Mouse (Mus musculus): ENCODE results near the gene Hmcn2. TPM values are rescaled to one million over a fixed set of nuclear protein-coding genes. Genes with fewer than 3 reads are reported as not detected.

Hmcn2 gene
- polyA plus RNA-seq, 1 experiment from 2014 or later: 1.3 TPM

DNA sequence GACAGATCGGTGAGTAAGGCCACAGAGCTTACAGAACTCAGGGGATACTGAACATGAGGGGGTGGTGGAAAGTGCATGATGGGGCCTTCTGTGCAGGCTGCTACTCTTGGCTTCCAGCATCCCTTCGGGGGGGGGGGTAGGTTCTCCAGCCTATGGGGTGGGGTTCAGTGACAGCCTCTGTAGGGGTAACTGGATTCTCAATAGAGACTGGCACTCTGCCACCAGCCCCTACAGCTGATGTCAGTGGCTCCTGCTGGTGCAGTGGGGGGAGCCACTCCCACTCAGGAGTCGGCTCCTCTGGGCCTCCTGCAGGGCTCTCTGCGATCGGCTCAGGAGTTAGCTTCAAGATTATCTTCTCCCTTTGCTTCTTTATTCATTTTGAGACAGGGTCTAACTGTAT, 35.7 kb upstream of the Hmcn2 start:
- 61% methylated on average over 5 of the region's 5 CpGs for WGBS
- H3K9me3 ChIP-seq (replicated peaks; ENCODE audit: control insufficient read depth, low read length): no peaks in the 10 kb centered on the region
- no peak overlapping the region for H3K9ac ChIP-seq (ENCODE audit: low read length)
- ATAC-seq (replicated peaks; ENCODE audit: extremely low read depth, insufficient read depth, low FRiP score): 0 out of 2 replicates have a peak, but pooled peaks have one; percentile 7
- H3K4me3 ChIP-seq (ENCODE audit: low read length): no peak overlapping the region
- no peaks in the 10 kb centered on the region for H3K27me3 ChIP-seq (ENCODE audit: control insufficient read depth, insufficient read depth, low read length)
- H3K36me3 ChIP-seq (ENCODE audit: control insufficient read depth, insufficient read depth): peaks cover 7% of the 10 kb centered on the region
- no peak overlapping the region for H3K4me2 ChIP-seq (ENCODE audit: low read depth, low read length)
- H3K27ac ChIP-seq (ENCODE audit: low read length): no peak overlapping the region
- H3K4me1 ChIP-seq (ENCODE audit: control insufficient read depth, insufficient read depth, low read length): peaks cover 8% of the 10 kb centered on the region; the same call in 1 of the 2 replicates

DNA sequence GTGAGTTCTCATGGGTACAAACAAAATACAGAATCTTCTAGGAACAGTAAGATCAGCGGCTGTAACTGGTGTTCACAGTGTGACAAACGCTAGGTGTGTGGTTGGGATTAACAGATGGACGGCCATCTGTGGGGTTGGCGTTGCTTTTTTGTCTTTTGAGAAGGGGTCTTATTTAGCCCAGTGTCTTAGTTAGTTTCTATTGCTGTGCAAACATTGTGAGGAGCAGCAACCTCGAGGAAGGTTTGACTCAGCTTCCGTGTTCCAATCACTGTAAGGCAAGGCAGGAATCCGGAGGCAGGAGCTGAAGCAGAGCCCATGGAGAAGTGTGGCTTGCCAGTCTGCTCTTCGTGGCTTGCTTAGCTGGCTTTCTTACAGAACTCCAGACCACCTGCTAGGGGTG, 33.1 kb upstream of the Hmcn2 start:
- ATAC-seq (replicated peaks; ENCODE audit: extremely low read depth, insufficient read depth, low FRiP score): no peak

DNA sequence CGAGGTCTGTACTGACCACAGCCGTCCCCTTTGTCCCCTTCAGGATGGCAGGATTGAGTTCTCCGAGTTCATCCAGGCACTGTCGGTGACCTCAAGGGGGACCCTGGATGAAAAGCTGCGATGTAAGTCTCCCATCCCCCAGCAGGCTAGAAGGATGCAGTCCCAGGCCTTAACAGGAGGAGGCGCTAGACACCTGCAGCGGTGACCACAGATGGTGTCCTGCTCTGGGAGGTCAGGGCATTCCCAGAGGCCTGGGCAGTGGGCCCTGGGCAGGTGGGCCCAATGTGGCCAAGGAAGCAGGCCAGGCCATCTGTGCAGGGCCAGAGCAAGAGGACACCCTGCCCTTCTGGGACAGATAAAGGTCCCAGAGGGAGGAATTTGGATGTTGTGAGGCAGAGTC, 31.9 kb upstream of the Hmcn2 start:
- Histone ChIP-seq H3K27me3 (ENCODE audit: control insufficient read depth, insufficient read depth, low read length) (no peaks in the 10 kb centered on the region), H3K4me1 (ENCODE audit: control insufficient read depth, insufficient read depth, low read length) (peaks cover 5% of the 10 kb centered on the region; the same call in 1 of the 2 replicates), H3K4me2 (ENCODE audit: low read depth, low read length) (no peak overlapping the region), H3K27ac (ENCODE audit: low read length) (no peak overlapping the region), H3K9ac (ENCODE audit: low read length) (no peak overlapping the region), H3K9me3 (replicated peaks; ENCODE audit: control insufficient read depth, low read length) (no peaks in the 10 kb centered on the region), H3K4me3 (ENCODE audit: low read length) (no peak overlapping the region), H3K36me3 (ENCODE audit: control insufficient read depth, insufficient read depth) (peaks cover 10% of the 10 kb centered on the region)
- 51% methylated on average over 7 of the region's 7 CpGs for WGBS
- no peak for ATAC-seq (replicated peaks; ENCODE audit: extremely low read depth, insufficient read depth, low FRiP score)

More for the DNA sequence above, 33.1 kb upstream of the Hmcn2 start:
- Histone ChIP-seq H3K27ac (ENCODE audit: low read length) (no peak overlapping the region), H3K36me3 (ENCODE audit: control insufficient read depth, insufficient read depth) (peaks cover 7% of the 10 kb centered on the region), H3K4me1 (ENCODE audit: control insufficient read depth, insufficient read depth, low read length) (peaks cover 8% of the 10 kb centered on the region; the same call in 1 of the 2 replicates), H3K9ac (ENCODE audit: low read length) (no peak overlapping the region), H3K27me3 (ENCODE audit: control insufficient read depth, insufficient read depth, low read length) (no peaks in the 10 kb centered on the region), H3K4me2 (ENCODE audit: low read depth, low read length) (no peak overlapping the region), H3K4me3 (ENCODE audit: low read length) (no peak overlapping the region), H3K9me3 (replicated peaks; ENCODE audit: control insufficient read depth, low read length) (no peaks in the 10 kb centered on the region)
- 84% methylated on average over 8 of the region's 8 CpGs for WGBS

DNA sequence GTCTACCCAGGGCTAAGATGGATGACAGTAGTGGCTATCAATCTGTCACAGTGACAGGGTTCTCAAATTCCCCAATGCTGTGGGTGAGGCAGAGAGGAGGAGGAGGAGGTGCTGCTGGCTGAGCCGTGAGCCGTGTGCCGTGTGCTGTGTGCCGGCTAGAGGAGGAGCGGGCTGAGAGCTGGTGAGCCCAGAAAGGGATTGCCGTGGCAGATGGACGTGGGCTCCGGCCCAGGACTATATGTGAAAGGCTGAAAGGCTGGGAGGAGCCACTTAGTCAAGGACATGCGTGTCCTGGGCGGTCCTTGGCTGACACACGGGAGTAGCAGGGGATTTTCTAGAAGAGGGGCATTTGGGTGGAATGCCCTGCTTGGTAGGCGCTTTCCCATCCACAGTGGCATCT, 31.3 kb upstream of the Hmcn2 start:
- Histone ChIP-seq H3K9ac (ENCODE audit: low read length) (no peak overlapping the region), H3K9me3 (replicated peaks; ENCODE audit: control insufficient read depth, low read length) (no peaks in the 10 kb centered on the region), H3K4me1 (ENCODE audit: control insufficient read depth, insufficient read depth, low read length) (no peaks in the 10 kb centered on the region), H3K27ac (ENCODE audit: low read length) (no peak overlapping the region), H3K27me3 (ENCODE audit: control insufficient read depth, insufficient read depth, low read length) (no peaks in the 10 kb centered on the region), H3K4me3 (ENCODE audit: low read length) (no peak overlapping the region), H3K4me2 (ENCODE audit: low read depth, low read length) (no peak overlapping the region), H3K36me3 (ENCODE audit: control insufficient read depth, insufficient read depth) (peaks cover 12% of the 10 kb centered on the region)
- 93% methylated on average over 12 of the region's 12 CpGs for WGBS
- no peak for ATAC-seq (replicated peaks; ENCODE audit: extremely low read depth, insufficient read depth, low FRiP score)

DNA sequence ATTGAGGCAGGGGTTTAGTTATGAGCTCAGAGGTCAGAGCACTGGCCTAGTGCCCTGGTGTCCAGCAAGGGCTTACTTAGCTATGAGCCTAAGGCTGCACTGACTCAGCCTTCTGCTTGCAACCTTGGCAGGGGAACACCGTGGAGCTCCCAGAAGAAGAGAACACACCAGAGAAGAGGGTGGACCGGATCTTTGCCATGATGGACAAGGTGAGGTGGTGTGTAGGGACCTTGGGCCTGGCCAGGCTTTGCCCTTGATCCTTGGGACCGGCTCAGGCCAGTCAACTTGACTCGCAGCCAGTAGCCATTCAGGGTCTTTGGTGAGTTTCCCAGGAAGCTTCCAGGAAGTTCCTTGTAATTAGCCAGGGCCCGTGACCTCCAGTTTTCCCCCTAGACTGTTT, 29.7 kb upstream of the Hmcn2 start:
- Histone ChIP-seq H3K27me3 (ENCODE audit: control insufficient read depth, insufficient read depth, low read length) (no peaks in the 10 kb centered on the region), H3K9me3 (replicated peaks; ENCODE audit: control insufficient read depth, low read length) (no peaks in the 10 kb centered on the region), H3K9ac (ENCODE audit: low read length) (no peak overlapping the region), H3K36me3 (ENCODE audit: control insufficient read depth, insufficient read depth) (peaks cover 21% of the 10 kb centered on the region), H3K4me2 (ENCODE audit: low read depth, low read length) (no peak overlapping the region), H3K27ac (ENCODE audit: low read length) (no peak overlapping the region), H3K4me1 (ENCODE audit: control insufficient read depth, insufficient read depth, low read length) (no peaks in the 10 kb centered on the region), H3K4me3 (ENCODE audit: low read length) (no peak overlapping the region)
- 85% methylated on average over 5 of the region's 5 CpGs for WGBS
- no peak for ATAC-seq (replicated peaks; ENCODE audit: extremely low read depth, insufficient read depth, low FRiP score)

DNA sequence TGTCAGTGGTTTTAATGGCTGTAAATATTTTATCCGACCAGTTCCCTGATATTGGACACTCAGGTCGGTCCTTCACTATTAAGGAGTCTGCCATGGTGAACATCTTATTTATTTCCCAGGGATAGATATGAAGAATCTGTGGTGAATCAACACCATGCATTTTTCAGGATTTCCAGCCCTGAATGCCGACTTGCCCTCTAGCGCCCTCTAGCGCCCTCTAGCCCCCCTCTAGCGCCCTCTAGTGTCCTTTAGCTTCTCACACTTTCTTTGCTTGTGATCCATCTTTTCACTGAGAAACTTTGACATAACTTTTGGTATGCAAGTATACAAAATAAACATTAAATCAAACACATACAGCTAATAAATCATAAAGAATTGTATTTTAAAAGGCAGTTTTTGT, 22.8 kb upstream of the Hmcn2 start:
- H3K27me3 ChIP-seq (ENCODE audit: control insufficient read depth, insufficient read depth, low read length): no peaks in the 10 kb centered on the region
- no peak for ATAC-seq (replicated peaks; ENCODE audit: extremely low read depth, insufficient read depth, low FRiP score)
- no peak overlapping the region for H3K4me3 ChIP-seq (ENCODE audit: low read length)
- no peaks in the 10 kb centered on the region for H3K9me3 ChIP-seq (replicated peaks; ENCODE audit: control insufficient read depth, low read length)
- WGBS: 9% methylated on average over 6 of the region's 6 CpGs
- H3K27ac ChIP-seq (ENCODE audit: low read length): no peak overlapping the region
- no peak overlapping the region for H3K9ac ChIP-seq (ENCODE audit: low read length)
- peaks cover 20% of the 10 kb centered on the region for H3K36me3 ChIP-seq (ENCODE audit: control insufficient read depth, insufficient read depth)
- H3K4me2 ChIP-seq (ENCODE audit: low read depth, low read length): no peak overlapping the region
- no peaks in the 10 kb centered on the region for H3K4me1 ChIP-seq (ENCODE audit: control insufficient read depth, insufficient read depth, low read length)

DNA sequence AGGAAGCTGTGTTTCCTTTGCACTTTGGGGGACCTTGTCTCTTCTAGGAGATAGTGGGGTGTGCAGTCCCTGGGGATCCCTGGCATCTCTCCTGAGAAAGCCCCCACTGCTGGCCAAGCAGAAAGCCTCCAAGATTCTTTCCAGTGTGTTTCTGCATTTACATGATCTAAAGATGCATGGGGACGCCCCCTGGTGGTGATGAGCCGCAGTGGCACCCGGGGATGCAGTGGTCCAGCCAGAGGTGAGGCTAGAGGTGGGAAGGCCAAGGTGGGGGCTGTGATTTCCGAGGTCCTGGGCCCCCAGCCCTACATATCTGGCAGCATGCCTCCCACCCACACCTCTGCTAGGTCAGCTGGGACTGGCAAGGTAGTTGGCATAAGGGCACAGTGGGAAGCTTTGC, 19.2 kb upstream of the Hmcn2 start:
- 5% methylated on average over 4 of the region's 4 CpGs for WGBS
- Histone ChIP-seq H3K4me2 (ENCODE audit: low read depth, low read length) (no peak overlapping the region), H3K36me3 (ENCODE audit: control insufficient read depth, insufficient read depth) (peaks cover 7% of the 10 kb centered on the region)

DNA sequence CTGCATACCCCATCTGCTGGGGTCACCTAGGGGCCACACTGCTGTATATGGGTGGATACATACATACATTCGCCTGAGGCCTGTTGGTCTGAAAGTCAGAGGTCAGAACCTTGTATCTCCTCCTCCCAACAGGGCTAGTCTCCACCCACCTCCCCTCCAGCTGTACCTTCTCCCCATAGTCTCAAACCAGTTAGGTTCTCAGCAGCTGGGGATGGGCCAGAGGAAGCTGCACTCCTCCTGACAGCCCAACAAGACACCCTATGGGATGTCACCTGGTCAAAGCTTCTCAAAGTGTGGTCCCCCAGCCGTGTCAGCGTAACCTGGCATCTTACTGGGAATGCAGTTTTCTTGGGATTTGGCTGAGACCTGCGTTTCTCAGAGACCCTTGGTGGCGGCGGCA, 17.8 kb upstream of the Hmcn2 start:
- no peak overlapping the region for H3K9ac ChIP-seq (ENCODE audit: low read length)
- no peak for ATAC-seq (replicated peaks; ENCODE audit: extremely low read depth, insufficient read depth, low FRiP score)
- no peak overlapping the region for H3K4me3 ChIP-seq (ENCODE audit: low read length)
- H3K36me3 ChIP-seq (ENCODE audit: control insufficient read depth, insufficient read depth): peaks cover 7% of the 10 kb centered on the region
- H3K27me3 ChIP-seq (ENCODE audit: control insufficient read depth, insufficient read depth, low read length): no peaks in the 10 kb centered on the region
- peaks cover 3% of the 10 kb centered on the region; the same call in 1 of the 2 replicates for H3K4me1 ChIP-seq (ENCODE audit: control insufficient read depth, insufficient read depth, low read length)
- H3K4me2 ChIP-seq (ENCODE audit: low read depth, low read length): no peak overlapping the region
- H3K27ac ChIP-seq (ENCODE audit: low read length): no peak overlapping the region
- H3K9me3 ChIP-seq (replicated peaks; ENCODE audit: control insufficient read depth, low read length): no peaks in the 10 kb centered on the region
- WGBS: 79% methylated on average over 6 of the region's 6 CpGs

More for the DNA sequence above, 19.2 kb upstream of the Hmcn2 start:
- Histone ChIP-seq H3K27me3 (ENCODE audit: control insufficient read depth, insufficient read depth, low read length) (no peaks in the 10 kb centered on the region), H3K9ac (ENCODE audit: low read length) (no peak overlapping the region), H3K4me1 (ENCODE audit: control insufficient read depth, insufficient read depth, low read length) (peaks cover 3% of the 10 kb centered on the region; the same call in 1 of the 2 replicates), H3K4me3 (ENCODE audit: low read length) (no peak overlapping the region), H3K27ac (ENCODE audit: low read length) (no peak overlapping the region), H3K9me3 (replicated peaks; ENCODE audit: control insufficient read depth, low read length) (no peaks in the 10 kb centered on the region)
- no peak for ATAC-seq (replicated peaks; ENCODE audit: extremely low read depth, insufficient read depth, low FRiP score)

DNA sequence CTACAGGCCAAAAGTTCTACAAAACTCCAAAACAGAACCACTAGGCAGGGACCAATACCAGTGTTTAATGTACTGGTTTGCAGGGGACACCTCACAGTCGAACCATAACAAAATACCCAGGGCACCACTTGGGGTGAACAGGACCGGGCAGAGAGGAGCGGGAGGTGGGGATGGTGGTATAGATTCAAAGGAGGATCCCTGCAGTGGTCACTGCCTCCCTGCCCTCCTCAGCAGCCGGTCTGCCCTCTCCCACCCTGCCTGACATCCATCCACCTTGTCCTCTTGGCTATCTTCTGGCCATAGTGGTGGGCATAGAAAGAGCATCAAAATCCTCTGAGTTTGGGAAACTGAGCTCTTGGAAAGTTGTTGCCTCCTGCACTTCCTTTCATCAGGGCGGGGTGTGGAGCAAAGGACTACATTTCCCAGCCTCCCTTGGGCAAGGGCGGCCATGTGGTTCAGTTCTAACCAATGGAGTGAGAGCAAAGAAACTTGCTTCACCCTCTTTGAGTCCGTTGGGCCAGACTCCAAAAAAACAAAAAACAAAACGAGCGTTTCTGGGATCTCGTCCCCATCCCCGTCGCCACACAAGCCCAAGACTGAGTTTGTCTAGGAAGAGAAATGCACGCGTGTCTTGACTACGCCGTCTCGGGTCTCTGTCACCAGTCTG, 16.5 kb upstream of the Hmcn2 start:
- WGBS: 4% methylated on average over 17 of the region's 17 CpGs
- Histone ChIP-seq H3K9me3 (replicated peaks; ENCODE audit: control insufficient read depth, low read length) (no peaks in the 10 kb centered on the region), H3K4me2 (ENCODE audit: low read depth, low read length) (peak overlapping the region; percentile 69), H3K27me3 (ENCODE audit: control insufficient read depth, insufficient read depth, low read length) (no peaks in the 10 kb centered on the region), H3K4me1 (ENCODE audit: control insufficient read depth, insufficient read depth, low read length) (peaks cover 3% of the 10 kb centered on the region; the same call in 1 of the 2 replicates), H3K27ac (ENCODE audit: low read length) (no peak overlapping the region), H3K36me3 (ENCODE audit: control insufficient read depth, insufficient read depth) (peaks cover 2% of the 10 kb centered on the region), H3K4me3 (ENCODE audit: low read length) (peak overlapping the region; percentile 58), H3K9ac (ENCODE audit: low read length) (peak overlapping the region; percentile 67)
- peak; percentile 86 for ATAC-seq (replicated peaks; ENCODE audit: extremely low read depth, insufficient read depth, low FRiP score)
